Mouse (Mus musculus) cerebellum, postnatal 4 days (tissue): Measurements from ENCODE around the gene Gphb5.

Experiments
- DNase-seq, 2 experiments: peaks; one replicate each; pipeline ENCODE4 v3.0.0; 2022; ENCODE audit warnings: low spot score in 2 of 2, mixed read lengths in 1 of 2

Gphb5 gene

DNA sequence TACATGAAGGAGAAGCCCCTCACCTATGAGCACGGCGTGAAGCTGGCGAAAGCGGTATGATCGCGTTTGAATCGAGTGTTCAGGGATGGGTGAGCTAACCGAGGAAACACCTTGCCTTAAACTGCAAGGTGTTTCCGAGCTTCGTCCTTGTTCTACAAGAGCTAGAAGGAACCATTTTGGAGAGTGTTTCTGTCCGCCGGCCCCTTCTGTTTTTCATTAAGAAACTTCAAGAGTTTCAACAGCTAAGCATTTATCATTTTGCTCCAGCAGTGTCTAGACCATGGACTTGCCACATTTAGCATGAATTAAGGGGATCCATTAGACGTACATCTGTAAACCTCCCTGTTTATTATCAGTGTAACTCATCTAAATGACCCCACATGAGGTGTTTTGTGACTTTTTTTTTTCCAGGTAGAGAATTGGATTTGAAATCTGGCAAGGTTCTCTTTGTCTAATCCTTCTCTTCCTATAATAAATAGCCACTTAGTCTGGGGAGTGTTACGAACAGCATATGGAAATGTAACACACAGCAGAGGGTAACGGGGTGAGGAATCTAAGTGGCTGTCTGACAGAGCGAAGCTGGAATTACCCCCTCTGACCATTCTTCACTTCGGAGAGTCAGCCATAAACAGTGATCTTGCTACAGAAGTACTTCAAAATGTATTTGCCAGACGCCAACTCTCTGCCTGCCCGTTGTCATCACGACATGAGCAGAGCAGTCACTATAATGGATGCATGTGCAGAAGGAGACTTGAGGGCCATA, 22.4 kb downstream of the Gphb5 start:
- no peak for DNase-seq

DNA sequence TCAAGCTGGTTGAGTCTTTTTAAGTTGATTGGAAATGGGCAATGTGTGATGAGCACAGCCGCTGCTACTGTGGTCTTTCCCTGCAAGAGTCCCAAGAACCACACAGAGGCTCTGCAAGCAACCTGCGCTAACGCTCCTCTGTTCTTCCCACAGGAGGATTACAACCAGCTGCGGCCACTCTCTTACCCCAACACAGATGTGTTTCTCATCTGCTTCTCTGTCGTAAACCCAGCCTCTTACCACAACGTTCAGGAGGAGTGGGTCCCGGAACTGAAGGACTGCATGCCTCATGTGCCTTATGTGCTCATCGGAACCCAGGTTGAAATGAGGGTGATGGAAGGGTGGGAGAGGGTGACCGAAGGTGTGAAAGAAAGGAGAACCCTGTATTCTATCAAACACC, 25.1 kb downstream of the Gphb5 start:
- no peak for DNase-seq

DNA sequence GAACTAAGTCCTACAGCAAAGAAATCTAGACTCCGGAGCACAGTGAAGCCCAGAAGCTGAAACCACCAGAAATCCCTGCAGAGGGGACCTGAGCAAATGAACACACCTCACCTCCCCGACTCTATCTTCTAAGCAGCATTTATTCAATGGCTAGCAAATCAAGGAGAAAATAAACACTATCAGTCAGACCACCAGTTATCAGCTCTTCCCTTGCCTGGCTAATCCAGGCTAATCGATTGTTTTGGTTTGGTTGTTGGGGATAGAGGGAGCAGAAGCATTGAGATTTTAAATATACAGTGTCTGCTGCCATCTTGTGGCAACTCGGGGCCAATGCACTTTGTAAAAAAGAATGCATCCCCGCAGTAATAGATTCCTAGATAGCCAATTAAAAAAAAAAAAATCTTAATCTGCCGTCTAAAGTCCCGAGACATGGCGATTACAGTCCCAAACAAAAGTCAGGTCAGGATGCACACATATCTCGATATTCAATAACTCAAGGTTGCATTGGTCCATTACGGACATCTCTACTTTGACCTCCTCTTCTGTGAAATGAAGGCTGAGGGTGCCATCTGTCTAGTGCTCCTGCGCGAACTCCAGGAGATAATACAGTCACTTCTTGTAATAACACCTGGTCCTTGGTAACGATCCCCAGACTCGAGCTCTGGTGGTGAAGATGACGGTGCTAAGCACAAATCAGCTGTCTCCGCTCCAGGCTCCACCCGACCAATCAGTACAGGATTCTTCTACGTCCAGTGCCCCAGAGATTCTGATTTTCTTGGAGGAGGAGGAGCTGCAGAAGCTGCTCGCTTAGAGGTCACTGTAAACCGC, 27.1 kb downstream of the Gphb5 start:
- peak in 1 of 2 experiments; percentile 57 for DNase-seq

DNA sequence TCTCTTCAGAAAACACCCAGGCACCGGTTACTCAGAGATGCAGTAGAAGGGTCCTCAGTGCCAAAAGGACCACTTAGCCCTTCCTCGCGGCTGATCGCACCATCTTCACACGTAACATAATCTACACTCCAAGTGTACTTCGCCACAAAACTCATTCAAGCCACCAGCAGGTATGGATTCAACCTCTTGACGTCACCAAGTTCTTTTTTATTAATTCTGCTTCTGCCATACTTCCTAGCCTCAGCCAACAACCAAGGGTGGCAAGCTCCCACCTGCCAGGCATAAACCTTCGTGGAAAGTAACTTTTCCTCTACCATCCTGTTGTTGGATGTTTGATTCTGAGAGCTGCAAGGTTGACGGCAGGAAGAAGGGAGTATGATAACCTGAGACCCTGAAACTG, 28.1 kb downstream of the Gphb5 start:
- no peak for DNase-seq

DNA sequence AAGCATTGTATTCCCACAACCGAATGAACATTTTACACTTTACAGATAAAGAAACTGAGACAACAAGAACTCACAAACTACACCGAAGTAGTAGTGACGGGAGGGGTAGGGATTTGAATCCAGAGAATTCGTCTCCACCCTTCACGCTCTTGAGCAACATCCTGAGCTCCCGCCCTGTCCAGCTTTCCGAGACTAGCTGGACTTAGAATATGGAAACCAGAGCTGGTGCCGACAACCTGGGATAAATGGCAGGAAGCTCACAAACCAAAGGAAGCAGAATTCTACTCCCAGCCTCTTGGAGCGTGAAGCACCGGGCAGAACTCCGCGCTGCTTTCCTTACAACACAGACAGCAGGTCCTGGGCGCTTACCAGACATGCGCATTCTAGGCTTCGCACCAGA, 28.7 kb downstream of the Gphb5 start:
- no peak for DNase-seq

DNA sequence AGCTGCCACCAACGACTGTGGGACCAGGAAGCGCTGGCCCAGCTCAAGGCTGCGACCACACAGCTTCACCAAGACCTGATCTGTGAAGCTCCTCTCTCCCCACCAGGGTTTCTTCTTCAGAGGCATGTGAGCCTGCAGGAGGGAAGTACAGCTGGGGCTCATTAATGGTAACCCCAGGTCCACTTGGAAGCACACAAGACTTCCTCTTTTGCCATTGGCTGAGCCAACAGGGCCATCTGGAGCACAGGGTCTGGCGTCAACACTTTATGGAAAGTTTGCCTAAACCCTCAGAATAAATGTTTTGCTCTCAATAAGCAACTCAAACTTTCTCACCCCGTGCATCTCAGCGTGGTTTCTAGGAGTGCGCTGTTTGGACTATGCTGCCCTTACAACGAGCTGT, 29.4 kb downstream of the Gphb5 start:
- no peak for DNase-seq

DNA sequence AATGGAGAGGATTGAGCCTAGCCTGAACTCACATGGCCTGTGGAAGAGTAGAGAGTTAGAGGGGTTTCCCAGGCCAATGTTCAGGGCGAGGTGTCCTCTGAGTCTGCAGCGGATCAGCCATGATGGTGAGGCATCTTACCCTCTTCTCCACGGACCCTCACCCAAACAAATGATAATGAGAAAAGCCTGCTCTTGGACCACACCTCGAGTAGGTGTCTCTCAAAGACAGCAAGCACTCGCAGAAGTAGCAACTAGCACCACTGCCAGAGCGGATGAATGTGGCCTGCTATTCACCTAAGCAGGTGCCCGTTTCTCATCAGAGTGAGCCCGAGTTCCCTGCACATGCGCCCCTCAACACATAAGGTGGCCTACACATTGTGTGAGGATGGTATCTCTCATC, 29.9 kb downstream of the Gphb5 start:
- DNase-seq, result peak in 1 of 2 experiments; percentile 6

DNA sequence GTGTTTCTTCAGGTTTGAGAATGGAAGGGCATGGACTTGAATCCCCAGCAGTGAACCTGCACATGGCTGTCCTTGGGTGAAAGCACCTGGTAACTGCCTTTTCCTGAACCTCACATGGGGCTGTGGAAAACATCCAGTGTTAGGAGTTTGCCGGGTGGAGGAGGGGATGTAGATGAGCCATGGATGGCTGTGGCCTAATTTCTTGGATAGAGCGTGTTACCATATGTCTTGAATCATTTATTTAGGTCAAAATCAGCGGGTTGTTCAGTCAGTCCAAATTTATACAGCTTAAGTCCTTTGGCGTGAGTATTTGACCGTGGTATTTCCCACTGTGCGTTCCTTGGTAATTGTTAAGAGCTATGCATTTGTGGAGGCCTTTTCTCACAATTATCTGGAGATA, 40.5 kb downstream of the Gphb5 start:
- no peak for DNase-seq

DNA sequence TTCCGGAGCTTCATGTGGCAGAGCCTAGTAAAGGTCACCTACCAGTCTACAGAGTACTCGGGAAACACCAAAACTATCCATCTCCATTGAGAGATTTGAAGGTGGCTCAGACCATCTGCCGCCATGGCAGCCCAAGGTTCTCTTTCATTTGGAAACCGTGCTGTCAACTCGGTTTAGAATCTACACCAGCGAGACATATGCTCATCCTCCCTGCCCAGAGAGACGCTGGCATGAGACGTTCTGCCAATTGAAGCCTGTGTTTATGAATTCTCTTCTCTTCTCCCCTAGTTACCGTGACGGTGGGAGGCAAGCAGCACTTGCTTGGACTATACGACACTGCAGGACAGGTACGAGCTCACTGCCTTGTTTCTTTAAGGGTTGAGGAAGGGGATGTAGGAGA, 41.5 kb downstream of the Gphb5 start:
- peak; percentile 13 to 39 for DNase-seq

DNA sequence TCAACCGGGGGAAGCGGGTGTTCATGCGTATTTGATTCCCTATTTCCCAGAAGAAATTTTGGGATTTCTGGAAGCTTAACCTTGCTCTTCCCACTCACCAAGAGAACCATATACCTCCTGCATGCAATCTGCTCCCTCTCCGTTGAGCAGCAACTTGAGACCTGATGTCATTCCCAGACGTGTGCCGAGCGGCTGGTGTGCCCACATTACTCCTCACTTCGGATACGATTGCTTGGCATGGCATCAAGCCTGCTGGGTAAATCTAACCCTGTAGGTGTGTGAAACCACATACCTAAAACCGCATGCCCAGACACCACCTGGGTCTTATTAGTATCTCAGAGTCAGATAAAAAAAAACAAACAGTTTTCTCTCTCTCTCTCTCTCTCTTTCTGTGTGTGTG, 42.1 kb downstream of the Gphb5 start:
- DNase-seq, result peak in 1 of 2 experiments; percentile 6

DNA sequence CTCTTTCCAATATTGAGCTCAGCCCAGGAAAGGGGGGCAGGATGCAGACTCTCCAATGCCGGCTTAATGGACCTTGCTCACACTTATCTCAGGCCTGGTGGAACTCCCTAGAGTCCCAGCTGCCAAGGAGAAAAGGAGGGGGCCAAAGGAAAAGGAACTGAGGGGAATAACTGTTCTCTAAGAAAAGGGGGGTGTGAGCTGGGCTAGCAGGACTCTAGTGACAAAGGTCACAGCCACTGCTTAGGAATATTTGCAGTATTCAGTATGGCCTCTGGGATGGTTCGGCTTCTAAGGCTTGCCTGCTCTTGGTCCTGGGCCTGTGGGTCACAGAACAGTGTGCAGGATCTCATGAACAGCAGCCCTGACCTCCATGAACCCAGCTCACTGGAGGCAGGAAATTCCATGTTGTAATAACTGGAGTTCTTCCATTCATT, 47.1 kb downstream of the Gphb5 start:
- no peak for DNase-seq

DNA sequence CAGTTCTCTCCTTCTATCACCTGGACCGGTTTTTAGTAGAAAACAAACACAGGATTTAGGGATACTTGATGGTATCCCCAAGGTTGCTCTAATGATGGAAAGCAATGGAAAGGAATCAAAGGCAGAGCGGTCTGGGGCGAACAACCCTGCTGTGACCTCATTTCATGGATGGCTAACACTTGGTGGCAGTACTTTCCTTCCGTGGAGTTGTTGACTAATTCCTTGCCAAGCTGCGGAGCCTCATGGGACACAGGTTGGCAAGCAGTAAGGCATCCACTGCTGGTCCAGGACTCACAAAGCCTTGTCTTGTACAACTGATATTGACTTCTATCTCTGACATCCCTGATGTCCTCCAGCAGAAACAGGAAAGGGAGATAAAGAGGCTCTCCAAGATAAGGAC, 48.1 kb downstream of the Gphb5 start:
- DNase-seq, result peak in 1 of 2 experiments; percentile 58

DNA sequence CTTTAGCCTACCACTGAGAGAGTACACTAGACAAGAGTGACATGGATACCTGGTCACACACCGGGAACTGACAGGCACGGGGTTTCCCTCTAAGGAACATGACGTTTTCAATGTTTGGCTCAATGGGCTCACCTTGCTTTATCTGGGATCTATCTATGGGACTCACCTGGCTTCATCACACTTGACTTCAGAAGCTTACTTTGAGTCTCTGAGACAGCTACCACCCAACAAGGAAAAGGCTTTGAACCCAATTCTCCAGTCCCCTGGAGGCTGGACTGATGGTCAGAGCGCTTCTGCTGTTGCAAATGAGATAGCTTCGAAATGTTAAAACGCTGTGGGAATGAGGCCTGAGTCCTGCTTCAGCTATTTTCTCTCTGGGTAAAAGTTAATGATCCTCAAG, 49.2 kb downstream of the Gphb5 start:
- DNase-seq, result no peak

DNA sequence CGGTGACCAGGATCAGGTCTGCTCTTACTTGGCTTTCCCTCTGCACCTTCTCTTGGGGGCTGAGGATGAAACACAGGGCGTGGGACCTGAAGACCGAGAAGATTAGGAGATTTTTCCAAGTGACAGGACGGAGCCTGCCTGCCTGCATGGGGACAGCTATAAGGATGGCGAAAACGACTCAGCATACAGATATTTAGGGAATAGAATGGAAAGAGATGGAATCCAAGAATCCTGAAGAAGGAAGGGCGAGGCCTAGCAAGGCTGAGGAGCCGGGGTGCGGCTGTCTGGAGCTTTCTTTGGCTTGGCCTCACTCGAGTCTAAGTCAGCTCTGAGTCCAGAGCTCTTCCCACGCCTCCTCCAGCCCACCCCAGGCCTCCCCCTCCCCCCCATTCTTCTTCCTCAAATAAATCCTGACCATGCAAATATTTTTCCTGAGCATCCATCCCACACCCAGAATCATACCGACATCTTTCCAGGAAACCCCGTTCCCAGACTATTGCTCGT, 50.9 kb downstream of the Gphb5 start:
- no peak for DNase-seq

DNA sequence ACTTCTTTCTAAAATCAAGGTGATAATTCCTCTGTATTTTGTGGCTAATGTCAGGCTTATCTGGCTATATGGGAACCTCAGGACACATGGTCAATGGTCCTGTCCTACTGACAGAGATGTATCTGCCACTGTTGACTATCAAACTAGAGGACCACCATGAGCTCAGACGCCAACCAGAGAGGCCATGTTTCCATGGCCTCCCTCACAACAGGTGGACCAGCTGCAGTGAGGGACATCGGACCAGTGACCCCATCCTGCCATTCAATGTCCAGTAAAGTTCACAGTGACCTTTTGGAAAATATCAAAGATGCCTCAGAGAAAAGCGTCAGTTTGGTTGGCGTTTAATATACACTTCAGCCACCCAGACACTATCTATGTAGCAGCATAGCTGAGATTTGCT, 52.2 kb downstream of the Gphb5 start:
- no peak for DNase-seq

DNA sequence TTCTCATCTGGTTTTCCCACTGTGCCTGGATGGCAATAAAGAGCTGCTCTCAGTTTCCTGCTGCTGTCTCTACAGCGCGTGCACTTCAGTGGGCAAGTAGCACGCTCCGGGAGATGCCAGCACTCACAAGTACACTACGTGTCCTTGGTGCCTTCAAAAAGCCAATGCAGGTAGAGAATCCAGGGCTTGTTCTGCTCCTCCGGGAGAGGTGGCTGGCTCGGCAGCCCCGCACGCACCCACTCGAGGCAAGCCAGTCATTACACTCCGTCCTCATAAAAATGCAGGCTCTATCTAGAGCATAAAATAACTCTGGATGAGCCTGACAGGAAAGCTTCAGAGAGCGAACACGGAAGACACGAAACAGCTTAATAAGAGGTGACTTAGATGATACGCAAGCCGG, 54.1 kb downstream of the Gphb5 start:
- DNase-seq, result no peak
